Mouse (Mus musculus) stomach, embryonic 14.5 days (tissue): ENCODE data around the gene Rd3. TPM values are rescaled to one million over a fixed set of nuclear protein-coding genes. Genes with fewer than 3 reads are reported as not detected.

ENCODE experiments used
- ATAC-seq: fragments of 200-750 bp; cut with Nextera tagmentation; 2 replicates; pipeline ENCODE4 v1.8.0; 2017; ENCODE audit warnings: low read depth, moderate TSS enrichment; ENCODE audit not compliant: insufficient number of reproducible peaks, insufficient read depth, low FRiP score
- H3K27ac ChIP-seq: fragments of 300-500 bp; sonication (generic); 2 replicates; pipeline ENCODE4 v1.5.1; 2014; ENCODE audit warnings: mild to moderate bottlenecking, low read length, moderate library complexity, mixed read lengths
- H3K27me3 ChIP-seq: fragments of 300-500 bp; sonication (generic); 2 replicates; pipeline ENCODE4 v1.6.1; 2014; ENCODE audit warnings: low read length, control low read depth, mixed read lengths; ENCODE audit not compliant: control insufficient read depth, insufficient read depth
- H3K36me3 ChIP-seq: fragments of 300-500 bp; sonication (generic); 2 replicates; pipeline ENCODE4 v1.6.1; 2014; ENCODE audit warnings: mild to moderate bottlenecking, control low read depth, low read length, moderate library complexity, mixed read lengths; ENCODE audit not compliant: control insufficient read depth, insufficient read depth
- H3K4me1 ChIP-seq: fragments of 300-500 bp; sonication (generic); 2 replicates; pipeline ENCODE4 v1.6.1; 2014; ENCODE audit warnings: low read length, control low read depth, mixed read lengths; ENCODE audit not compliant: control insufficient read depth, insufficient read depth
- H3K4me2 ChIP-seq: fragments of 300-500 bp; sonication (generic); replicated peaks from 2 replicates; pipeline ENCODE4 v1.6.1; 2014; ENCODE audit warnings: low read depth, low read length, control low read depth
- H3K4me3 ChIP-seq: fragments of 300-500 bp; sonication (generic); 2 replicates; pipeline ENCODE4 v1.5.1; 2014; ENCODE audit warnings: low read depth, low read length, control low read depth
- H3K9ac ChIP-seq: fragments of 300-500 bp; sonication (generic); replicated peaks from 2 replicates; pipeline ENCODE4 v1.6.1; 2014; ENCODE audit warnings: low read depth, mild to moderate bottlenecking, control low read depth, low read length, moderate library complexity, mixed read lengths
- H3K9me3 ChIP-seq: fragments of 300-500 bp; sonication (generic); 2 replicates; pipeline ENCODE4 v1.6.1; 2016; ENCODE audit warnings: low read depth, low read length, control low read depth; ENCODE audit not compliant: control insufficient read depth
- WGBS: fragments of 180-500 bp; shearing (Covaris S2); extraction: QIAGEN DNeasy Blood & Tissue Kit; methylation state at CpG from one replicate; pipeline ENCODE4 v1.1.7; 2014; 5-methylcytosine and 5-hydroxymethylcytosine counted together
- polyA plus RNA-seq: library from polyadenylated mRNA; unstranded; fragments of >200 nt; fragmentation: Nextera tagmentation; extraction: Ambion mirVana; gene quantifications from 2 replicates; pipeline ENCODE4 v1.2.1, GENCODE M21; 2014

Gene Rd3
- polyA plus RNA-seq, 1 experiment from 2014 or later = 0.41 TPM

DNA sequence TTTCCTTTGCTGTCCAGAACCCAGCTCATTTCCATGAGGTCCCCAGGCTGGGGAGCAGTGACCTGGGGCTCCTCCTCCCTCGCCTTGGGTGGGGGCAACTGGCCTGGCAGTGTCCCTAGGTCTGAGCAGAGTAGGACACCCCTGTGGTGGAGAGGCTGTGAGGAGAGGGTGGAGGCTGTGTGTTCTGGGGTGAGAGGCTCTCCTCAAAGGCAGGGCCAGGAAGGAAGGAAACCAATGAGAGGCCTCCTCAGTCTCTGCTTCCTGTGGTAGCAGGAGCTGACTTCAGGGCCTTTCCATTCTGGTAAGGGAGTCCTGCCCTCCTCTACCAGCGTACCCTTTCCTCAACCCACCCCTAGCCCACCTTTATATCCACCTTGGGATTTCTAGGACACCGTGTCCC, 20.9 kb upstream of the Rd3 start:
- Histone ChIP-seq H3K9me3 (no peaks in the 10 kb centered on the region), H3K4me1 (no peaks in the 10 kb centered on the region), H3K27me3 (no peaks in the 10 kb centered on the region), H3K9ac (no peak overlapping the region), H3K27ac (peak overlapping the region; percentile 16; the same call in 1 of the 2 replicates), H3K4me3 (no peak overlapping the region), H3K4me2 (no peak overlapping the region), H3K36me3 (no peaks in the 10 kb centered on the region)
- ATAC-seq = no peak
- 75% methylated on average over 3 of the region's 3 CpGs for WGBS

DNA sequence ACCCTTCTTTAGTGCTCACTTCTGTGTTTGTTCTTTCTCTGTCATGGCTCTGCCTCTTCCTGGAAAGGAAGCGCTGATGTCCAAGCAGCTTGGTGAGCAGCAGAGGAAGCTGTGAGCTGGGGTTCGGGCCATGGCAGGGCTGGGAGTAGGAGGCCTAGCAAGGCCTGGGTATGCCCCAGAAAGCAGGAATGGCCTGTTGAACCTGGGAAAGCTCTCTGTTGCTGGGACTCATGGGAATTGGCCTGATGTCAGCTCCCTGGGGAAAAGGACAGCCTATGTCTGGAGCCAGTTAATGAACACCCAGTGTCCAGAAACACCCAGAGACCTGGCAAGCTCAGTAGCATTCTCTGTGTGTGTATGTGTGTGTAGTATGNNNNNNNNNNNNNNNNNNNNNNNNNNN, 20.3 kb upstream of the Rd3 start:
- no peak for ATAC-seq
- Histone ChIP-seq H3K9ac (no peak overlapping the region), H3K4me2 (no peak overlapping the region), H3K36me3 (no peaks in the 10 kb centered on the region), H3K9me3 (no peaks in the 10 kb centered on the region), H3K4me1 (no peaks in the 10 kb centered on the region), H3K27ac (no peak overlapping the region), H3K27me3 (no peaks in the 10 kb centered on the region), H3K4me3 (no peak overlapping the region)
- 84% methylated on average over 2 of the region's 2 CpGs for WGBS

- H3K4me3 ChIP-seq = no peak overlapping the region
- H3K9ac ChIP-seq = no peak overlapping the region
- no peaks in the 10 kb centered on the region for H3K9me3 ChIP-seq
- no peak overlapping the region for H3K4me2 ChIP-seq
- no peak overlapping the region for H3K27ac ChIP-seq
- ATAC-seq = no peak
- H3K27me3 ChIP-seq = no peaks in the 10 kb centered on the region
- H3K4me1 ChIP-seq = no peaks in the 10 kb centered on the region
- 98% methylated on average over 3 of the region's 3 CpGs for WGBS
- H3K36me3 ChIP-seq = no peaks in the 10 kb centered on the region
Measured at GRCm38 (mm10) chr1:191957321-191957720, 19.8 kb upstream of the Rd3 start.

- Histone ChIP-seq H3K27me3 (no peaks in the 10 kb centered on the region), H3K36me3 (no peaks in the 10 kb centered on the region), H3K4me3 (no peak overlapping the region), H3K4me1 (no peaks in the 10 kb centered on the region), H3K4me2 (no peak overlapping the region), H3K9ac (no peak overlapping the region), H3K27ac (no peak overlapping the region), H3K9me3 (no peaks in the 10 kb centered on the region)
- no peak for ATAC-seq
- WGBS = 42% methylated on average over 2 of the region's 2 CpGs
Measured at GRCm38 (mm10) chr1:191960946-191961345, 16.2 kb upstream of the Rd3 start.

DNA sequence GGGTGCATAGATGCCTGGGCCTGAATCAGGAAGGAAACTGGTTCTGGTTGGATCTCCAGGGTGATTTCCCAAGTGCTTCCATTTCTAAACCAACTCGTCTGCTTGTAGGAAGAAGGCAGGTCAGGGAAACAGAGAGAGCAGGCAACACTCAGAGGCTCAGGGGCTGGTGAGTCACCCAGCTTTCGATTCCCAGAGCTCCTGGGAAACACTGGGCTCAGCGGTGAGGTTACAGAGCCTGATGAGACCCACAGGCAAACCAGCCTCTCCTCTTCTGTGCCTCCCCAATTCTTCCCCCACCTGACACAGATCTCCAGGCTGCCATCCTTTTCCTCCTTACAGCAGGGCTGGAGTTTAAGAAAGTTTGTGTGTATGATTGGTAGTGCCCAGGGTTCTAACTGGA, 13.8 kb upstream of the Rd3 start:
- WGBS = 76% methylated on average over 3 of the region's 3 CpGs
- Histone ChIP-seq H3K4me2 (no peak overlapping the region), H3K36me3 (no peaks in the 10 kb centered on the region)

DNA sequence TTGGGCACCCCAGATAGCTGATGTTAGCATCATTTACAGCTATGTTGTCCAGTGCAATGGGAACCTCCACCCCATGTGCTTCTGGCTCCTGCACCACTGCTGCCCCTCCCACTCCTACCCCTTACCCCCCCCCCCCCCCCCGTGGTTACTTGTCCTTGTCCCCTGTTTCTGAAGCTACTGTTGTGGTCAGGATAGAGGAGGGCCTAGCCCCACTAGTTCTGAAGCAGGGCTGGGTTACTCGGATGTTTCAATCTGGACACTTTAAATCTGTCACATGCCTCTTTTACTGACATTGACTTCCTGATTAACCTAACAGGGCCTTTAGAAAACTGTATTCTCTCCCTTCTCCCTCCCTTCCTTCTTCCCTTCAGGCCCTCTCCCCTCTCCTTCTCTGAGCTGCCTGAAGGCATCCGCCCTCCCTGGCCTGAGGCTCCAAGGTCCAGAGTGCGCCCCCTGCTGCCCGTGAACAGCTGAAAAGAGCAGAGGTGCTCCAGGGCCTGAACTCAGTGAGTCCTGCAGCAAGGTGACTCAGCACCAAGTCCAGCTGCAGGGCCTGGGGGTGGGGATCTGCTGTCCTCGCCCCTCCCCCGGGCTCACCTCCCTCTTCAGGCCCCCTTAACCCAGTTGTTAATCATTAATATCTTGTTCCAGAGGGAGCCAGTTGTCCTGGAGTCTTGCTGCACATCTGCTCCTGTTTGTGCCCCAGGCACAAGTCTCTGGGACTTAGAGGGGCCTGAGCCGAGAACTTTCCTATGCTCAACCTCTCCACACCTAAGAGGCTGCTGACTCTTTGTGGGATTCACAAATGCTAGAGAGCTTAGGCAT, 13.0 kb upstream of the Rd3 start:
- peak; percentile 88 for ATAC-seq
- no peak overlapping the region for H3K9ac ChIP-seq
- H3K9me3 ChIP-seq = no peaks in the 10 kb centered on the region
- no peak overlapping the region for H3K4me3 ChIP-seq
- no peak overlapping the region for H3K4me2 ChIP-seq
- H3K27ac ChIP-seq = no peak overlapping the region
- no peaks in the 10 kb centered on the region for H3K4me1 ChIP-seq
- WGBS = 25% methylated on average over 8 of the region's 8 CpGs
- H3K27me3 ChIP-seq = no peaks in the 10 kb centered on the region
- H3K36me3 ChIP-seq = no peaks in the 10 kb centered on the region

More for the DNA sequence above, 13.8 kb upstream of the Rd3 start:
- H3K9ac ChIP-seq = no peak overlapping the region
- no peak overlapping the region for H3K27ac ChIP-seq
- H3K4me3 ChIP-seq = no peak overlapping the region
- no peaks in the 10 kb centered on the region for H3K4me1 ChIP-seq
- H3K9me3 ChIP-seq = no peaks in the 10 kb centered on the region
- ATAC-seq = no peak
- no peaks in the 10 kb centered on the region for H3K27me3 ChIP-seq

DNA sequence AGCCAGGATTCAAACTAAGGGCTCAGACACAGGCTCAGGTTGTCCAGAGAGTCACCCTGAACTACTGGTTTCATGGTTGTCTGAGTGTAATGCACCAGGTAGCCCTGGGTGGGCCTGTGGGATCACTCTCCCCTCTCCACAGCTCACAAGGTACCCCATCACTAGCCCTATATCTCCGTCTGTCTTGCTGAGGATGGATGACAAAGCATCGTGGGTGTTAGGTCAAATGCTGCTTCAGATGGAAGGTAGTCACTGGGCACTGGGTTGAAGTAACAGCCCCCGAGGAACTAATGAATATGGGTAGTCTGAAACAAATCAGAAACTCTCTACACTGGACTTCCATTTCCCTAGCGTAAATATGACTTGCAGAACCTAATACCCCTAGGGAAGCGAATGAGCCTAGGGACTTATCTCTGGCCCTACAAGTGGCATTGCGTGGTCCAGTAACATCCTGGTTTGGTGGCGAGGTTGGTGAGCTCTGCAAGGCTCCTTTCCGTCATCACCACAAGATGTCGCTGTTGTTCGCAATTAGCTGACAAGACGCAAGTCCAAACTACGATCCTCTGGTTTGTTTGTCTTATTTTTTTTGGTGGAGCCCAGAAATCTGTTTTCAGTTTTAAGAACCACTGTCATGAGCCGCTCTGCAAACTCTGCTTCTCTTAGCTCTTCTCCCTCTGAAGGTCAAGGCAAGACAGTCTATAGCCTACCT, 12.2 kb upstream of the Rd3 start:
- peak; percentile 25; the same call in 1 of the 2 replicates for ATAC-seq
- Histone ChIP-seq H3K27me3 (no peaks in the 10 kb centered on the region), H3K9me3 (no peaks in the 10 kb centered on the region), H3K4me1 (no peaks in the 10 kb centered on the region), H3K27ac (no peak overlapping the region), H3K4me3 (no peak overlapping the region), H3K9ac (no peak overlapping the region), H3K4me2 (no peak overlapping the region), H3K36me3 (no peaks in the 10 kb centered on the region)
- 16% methylated on average over 13 of the region's 13 CpGs for WGBS

GRCm38 (mm10) chr1:191969939-191970338, 7.2 kb upstream of the Rd3 start:
- Histone ChIP-seq H3K27me3 (no peaks in the 10 kb centered on the region), H3K9ac (no peak overlapping the region), H3K4me2 (no peak overlapping the region), H3K36me3 (no peaks in the 10 kb centered on the region), H3K4me3 (no peak overlapping the region), H3K27ac (no peak overlapping the region), H3K9me3 (no peaks in the 10 kb centered on the region), H3K4me1 (no peaks in the 10 kb centered on the region)
- no peak for ATAC-seq
- 75% methylated on average over 5 of the region's 5 CpGs for WGBS
